Mouse (Mus musculus): ENCODE results near the gene Bex4. TPM values are rescaled to one million over a fixed set of nuclear protein-coding genes. Genes with fewer than 3 reads are reported as not detected.

The Bex4 gene
- total RNA-seq (2023), result not detected in 4 replicates

GRCm38 (mm10) chrX:136138827-136139639 is at the start of gene Bex4:
Bex4 (plus strand) TSS chrX:136138996.

GRCm38 (mm10) chrX:136172118-136172551 is 33.3 kb downstream of the Bex4 start, which contains the start of gene Tceal8:
Tceal8 (minus strand) TSS chrX:136172342.

Other genes with a start within 250 kb of the Bex4 start
- gene Arxes2, start 145.2 kb upstream of the Bex4 start, total RNA-seq (2023), result 0.52 TPM in 1 of 4 replicates, not detected in the others
- gene Arxes1, start 105.6 kb upstream of the Bex4 start, total RNA-seq (2023), result not detected in 4 replicates
- not detected in 4 replicates for gene Bex2, start 70.8 kb upstream of the Bex4 start, total RNA-seq (2023)
- not detected in 4 replicates for gene Nxf3, start 53.7 kb upstream of the Bex4 start, total RNA-seq (2023)
- gene Tceal8, start 33.3 kb downstream of the Bex4 start, total RNA-seq (2023), result 0.92 to 3.4 TPM (median 2.3 TPM) in 4 replicates
- gene Tceal5, start 64.9 kb downstream of the Bex4 start, total RNA-seq (2023), result not detected in 4 replicates
- not detected in 4 replicates for gene Tceal7, start 75.8 kb downstream of the Bex4 start, total RNA-seq (2023)
- gene Bex1, start 76.5 kb downstream of the Bex4 start, total RNA-seq (2023), result 2.8 to 5.0 TPM (median 3.4 TPM) in 4 replicates
- gene Tceal9, start 106.1 kb downstream of the Bex4 start, total RNA-seq (2023), result 68.8 to 79.3 TPM (median 75.6 TPM) in 4 replicates
- gene Bex3, start 131.3 kb downstream of the Bex4 start, total RNA-seq (2023), result 78.8 to 93.4 TPM (median 81.0 TPM) in 4 replicates

All from B cell, adult 62 days (primary cell).